Mouse (Mus musculus): ENCODE measurements around the gene Rras. TPM values are rescaled to one million over a fixed set of nuclear protein-coding genes. Genes with fewer than 3 reads are reported as not detected.

Gene Rras
- polyA plus RNA-seq, 1 experiment: 38.3 TPM

DNA sequence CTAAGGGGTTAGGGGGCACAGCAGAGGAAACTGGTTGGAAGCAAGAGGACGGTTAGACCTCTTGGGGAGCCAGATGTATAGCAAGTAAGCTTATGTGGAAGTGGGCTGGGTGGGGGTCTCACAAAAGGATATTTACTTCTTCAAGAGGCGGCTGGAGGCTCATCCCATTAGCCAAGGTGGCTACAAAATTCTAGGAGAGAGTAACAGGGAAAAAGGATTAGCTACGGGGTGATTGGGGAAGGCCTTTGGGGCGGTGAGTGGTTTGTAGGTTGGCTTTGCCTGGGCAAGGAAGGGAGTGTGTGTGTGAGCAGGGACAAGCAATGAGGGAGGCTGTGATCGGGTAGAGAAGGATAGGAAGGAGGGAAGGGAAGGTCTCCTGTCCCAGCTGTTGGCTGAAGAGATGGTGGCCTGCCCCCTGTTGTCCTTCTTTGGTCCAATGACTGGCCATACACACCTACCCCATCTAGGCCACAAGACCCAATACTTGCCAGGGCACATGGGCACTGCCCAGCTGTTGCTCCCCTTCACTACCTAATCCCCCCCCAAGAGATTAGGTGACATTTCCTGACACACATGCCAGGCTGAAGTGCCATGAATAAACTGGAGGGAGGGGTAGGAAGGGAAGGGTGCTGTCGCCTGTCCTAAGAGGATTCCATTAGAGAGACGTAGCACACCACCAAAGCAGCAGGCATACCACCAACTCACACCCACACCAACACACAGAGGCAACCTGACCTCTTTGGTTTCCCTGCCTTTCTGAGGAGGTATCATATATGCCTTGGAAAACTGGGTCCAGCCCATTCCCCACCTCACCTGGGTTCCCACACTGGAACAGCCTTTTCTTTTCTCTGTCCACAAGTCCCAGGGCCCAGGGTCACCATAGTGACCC is 33.6 kb upstream of the Rras start:
- Histone ChIP-seq H3K27ac (ENCODE audit: insufficient read depth, low read length) (no peak overlapping the region), H3K4me3 (ENCODE audit: insufficient read depth, low read length) (no peak overlapping the region), H3K4me1 (ENCODE audit: control insufficient read depth, insufficient read depth, low read length) (peaks cover 2% of the 10 kb centered on the region; the same call in 1 of the 2 replicates)
- TF ChIP-seq POLR2A (IDR thresholded peaks at IDR 0.05; ENCODE audit: extremely low read depth, insufficient read depth, low read length): no peak
- no peak for TF ChIP-seq CTCF (IDR thresholded peaks at IDR 0.05; ENCODE audit: extremely low read depth, insufficient read depth, low read length)

DNA sequence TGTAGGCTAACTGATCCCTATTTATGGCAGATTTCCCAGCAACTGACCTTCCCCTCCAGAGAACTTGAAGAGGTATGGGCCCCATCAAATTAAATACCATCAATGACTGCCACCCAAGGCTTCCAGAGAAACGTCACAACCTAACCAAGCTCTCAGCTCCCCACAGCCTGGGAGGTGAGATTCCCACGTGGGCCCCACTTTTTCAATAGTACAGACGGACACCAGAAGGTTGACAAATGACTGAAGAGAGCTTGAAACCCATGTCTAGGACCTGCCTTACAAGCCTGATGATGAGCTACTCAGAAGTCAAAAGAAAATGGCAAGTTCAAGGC is 33.0 kb upstream of the Rras start:
- Histone ChIP-seq H3K4me3 (ENCODE audit: insufficient read depth, low read length) (no peak overlapping the region), H3K4me1 (ENCODE audit: control insufficient read depth, insufficient read depth, low read length) (peaks cover 2% of the 10 kb centered on the region; the same call in 1 of the 2 replicates), H3K27ac (ENCODE audit: insufficient read depth, low read length) (no peak overlapping the region)
- no peak for TF ChIP-seq CTCF (IDR thresholded peaks at IDR 0.05; ENCODE audit: extremely low read depth, insufficient read depth, low read length)

DNA sequence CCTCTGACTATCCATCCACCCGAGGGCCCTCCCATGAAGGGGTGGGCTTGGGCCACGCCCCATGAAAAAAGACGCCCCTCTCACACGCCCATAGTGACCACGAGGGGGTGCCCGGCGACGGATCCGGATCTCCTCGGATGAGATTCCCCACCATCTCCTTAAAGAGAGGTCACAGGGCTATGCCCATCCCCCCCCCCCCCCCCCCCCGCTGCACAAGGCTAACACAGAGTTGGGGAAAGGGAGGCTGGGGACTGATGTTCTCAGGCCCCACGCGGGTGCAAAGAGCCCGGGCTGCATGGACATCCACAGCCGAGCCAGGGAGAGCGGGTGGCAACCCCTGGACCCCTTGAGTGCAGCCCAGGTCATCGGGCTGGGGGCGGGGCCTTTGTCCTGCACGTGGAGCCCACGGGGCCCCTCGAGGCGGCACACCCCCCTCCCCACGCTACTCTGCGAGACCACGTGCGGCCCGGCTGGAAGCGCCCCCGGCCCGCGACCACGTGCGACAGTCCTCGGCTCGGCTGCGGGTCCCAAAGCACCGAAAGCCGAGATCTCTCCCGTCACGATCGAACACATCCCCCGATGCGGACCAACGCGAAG is 32.1 kb upstream of the Rras start:
- peak overlapping the region; percentile 68 for H3K27ac ChIP-seq (ENCODE audit: insufficient read depth, low read length)
- peaks cover 2% of the 10 kb centered on the region; the same call in 1 of the 2 replicates for H3K4me1 ChIP-seq (ENCODE audit: control insufficient read depth, insufficient read depth, low read length)
- H3K4me3 ChIP-seq (ENCODE audit: insufficient read depth, low read length): peak overlapping the region; percentile 88
- TF ChIP-seq POLR2A (IDR thresholded peaks at IDR 0.05; ENCODE audit: extremely low read depth, insufficient read depth, low read length) (no peak), CTCF (IDR thresholded peaks at IDR 0.05; ENCODE audit: extremely low read depth, insufficient read depth, low read length) (no peak)

DNA sequence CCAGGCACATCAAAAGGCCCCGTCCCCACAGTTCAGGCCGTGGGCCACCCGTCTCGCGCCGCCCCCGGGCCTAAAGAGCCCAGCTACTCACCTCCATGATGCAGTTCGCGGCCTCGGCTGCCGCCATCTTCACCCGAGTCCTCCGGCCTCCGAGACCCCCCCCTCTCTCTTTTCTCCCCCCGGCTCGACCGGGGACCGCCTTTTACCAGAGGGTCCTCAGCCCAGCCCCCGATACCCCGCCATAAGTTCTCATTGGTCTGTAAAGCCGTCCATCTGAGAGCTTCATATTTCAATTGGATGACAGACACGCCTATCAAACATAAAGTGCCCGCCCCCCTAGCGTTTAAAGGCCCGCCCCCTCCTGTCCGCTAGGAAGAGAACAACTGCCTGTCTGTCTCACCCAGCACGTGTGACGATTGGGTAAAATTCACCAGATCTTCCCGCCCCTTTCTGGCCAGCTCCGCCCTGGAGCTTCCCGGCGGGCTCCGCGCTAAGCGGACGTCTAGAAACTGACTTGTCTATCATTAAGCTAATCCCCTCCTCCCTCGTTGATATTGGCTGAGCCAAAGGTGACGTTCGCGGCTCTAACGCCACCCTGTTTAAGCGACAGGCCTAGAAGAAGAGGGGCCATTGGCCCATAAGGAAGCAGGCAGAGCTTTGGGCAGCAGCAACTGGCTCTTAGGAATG is 31.4 kb upstream of the Rras start, which contains the start of gene Prmt1:
TSS of gene Prmt1 (minus strand) at position 377 of the 687 bp plus-strand sequence.
- H3K27ac ChIP-seq (ENCODE audit: insufficient read depth, low read length): peak within 1 kb of the TSS; percentile 68
- H3K4me1 ChIP-seq (ENCODE audit: control insufficient read depth, insufficient read depth, low read length): peaks cover 2% of the 10 kb centered on the region; the same call in 1 of the 2 replicates
- TF ChIP-seq CTCF (IDR thresholded peaks at IDR 0.05; ENCODE audit: extremely low read depth, insufficient read depth, low read length) (no peak), POLR2A (IDR thresholded peaks at IDR 0.05; ENCODE audit: extremely low read depth, insufficient read depth, low read length) (peak; percentile 66; the same call in 1 of the 2 replicates)
- H3K4me3 ChIP-seq (ENCODE audit: insufficient read depth, low read length): peak within 1 kb of the TSS; percentile 88

DNA sequence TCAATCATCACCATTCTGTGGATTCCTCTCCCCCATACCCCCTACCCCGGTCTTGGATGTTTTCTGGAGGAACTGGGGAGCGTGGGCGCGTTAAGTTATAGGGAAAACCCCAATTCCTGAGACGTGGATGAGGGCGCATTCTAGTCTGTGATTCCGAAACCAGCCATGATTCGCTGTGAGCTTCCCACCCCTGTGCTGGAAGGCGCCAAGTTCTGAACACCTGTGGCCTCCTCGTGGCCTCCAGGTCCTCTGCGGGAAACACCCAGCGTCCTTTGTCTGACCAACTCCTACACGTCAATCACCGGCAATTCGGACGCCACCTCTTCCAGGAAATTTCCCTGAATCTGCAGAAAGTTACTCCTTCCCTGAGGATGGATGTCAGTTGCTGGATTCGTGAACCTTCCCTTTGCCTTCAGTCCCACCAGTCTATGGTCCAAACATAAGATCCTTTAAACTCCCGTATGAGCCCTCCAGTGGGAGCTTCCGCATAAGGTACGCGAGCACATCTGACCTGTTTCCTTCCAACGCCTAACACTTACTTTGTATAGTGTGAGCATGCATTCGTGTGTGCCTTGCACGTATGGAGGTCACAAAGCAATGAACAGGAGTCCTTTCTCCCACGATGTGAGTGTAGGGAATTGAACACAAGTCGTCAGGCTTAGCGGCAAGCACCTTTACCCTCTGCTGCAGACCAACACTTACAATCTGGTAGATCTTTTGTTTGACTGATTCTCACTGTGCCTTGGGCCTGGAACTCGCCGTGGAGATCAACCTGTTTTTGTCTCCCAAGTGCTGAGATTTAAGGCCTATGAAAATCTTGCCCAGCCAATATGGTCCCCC is 30.7 kb upstream of the Rras start:
- no peak; the same call in 1 of the 2 replicates for TF ChIP-seq POLR2A (IDR thresholded peaks at IDR 0.05; ENCODE audit: extremely low read depth, insufficient read depth, low read length)
- no peak for TF ChIP-seq CTCF (IDR thresholded peaks at IDR 0.05; ENCODE audit: extremely low read depth, insufficient read depth, low read length)
- Histone ChIP-seq H3K27ac (ENCODE audit: insufficient read depth, low read length) (peak overlapping the region; percentile 17), H3K4me1 (ENCODE audit: control insufficient read depth, insufficient read depth, low read length) (peaks cover 2% of the 10 kb centered on the region; the same call in 1 of the 2 replicates), H3K4me3 (ENCODE audit: insufficient read depth, low read length) (peak overlapping the region; percentile 58)

DNA sequence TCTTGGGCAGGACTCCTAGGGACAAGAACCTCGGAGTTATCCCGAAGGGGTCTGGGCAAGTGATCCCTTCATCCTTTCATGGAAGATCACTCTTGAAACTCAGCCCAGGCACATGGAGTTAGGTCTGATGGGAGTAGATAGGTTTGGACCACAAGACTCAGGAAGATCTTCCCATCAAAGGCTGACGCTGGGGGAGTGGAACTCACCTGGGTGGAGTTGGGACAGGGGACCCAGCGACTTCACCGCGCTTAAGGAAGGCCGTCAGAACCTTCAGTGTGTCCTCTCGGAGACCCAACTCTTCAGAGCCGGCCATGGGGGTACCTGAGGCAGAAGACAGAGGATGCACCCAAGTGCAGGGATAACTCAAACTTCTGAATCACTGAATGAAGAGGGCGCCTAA is 21.1 kb upstream of the Rras start:
- Histone ChIP-seq H3K4me1 (ENCODE audit: control insufficient read depth, insufficient read depth, low read length) (no peaks in the 10 kb centered on the region), H3K4me3 (ENCODE audit: insufficient read depth, low read length) (no peak overlapping the region; the same call in 1 of the 2 replicates), H3K27ac (ENCODE audit: insufficient read depth, low read length) (no peak overlapping the region)
- TF ChIP-seq CTCF (IDR thresholded peaks at IDR 0.05; ENCODE audit: extremely low read depth, insufficient read depth, low read length): no peak
- TF ChIP-seq POLR2A (IDR thresholded peaks at IDR 0.05; ENCODE audit: extremely low read depth, insufficient read depth, low read length): no peak

DNA sequence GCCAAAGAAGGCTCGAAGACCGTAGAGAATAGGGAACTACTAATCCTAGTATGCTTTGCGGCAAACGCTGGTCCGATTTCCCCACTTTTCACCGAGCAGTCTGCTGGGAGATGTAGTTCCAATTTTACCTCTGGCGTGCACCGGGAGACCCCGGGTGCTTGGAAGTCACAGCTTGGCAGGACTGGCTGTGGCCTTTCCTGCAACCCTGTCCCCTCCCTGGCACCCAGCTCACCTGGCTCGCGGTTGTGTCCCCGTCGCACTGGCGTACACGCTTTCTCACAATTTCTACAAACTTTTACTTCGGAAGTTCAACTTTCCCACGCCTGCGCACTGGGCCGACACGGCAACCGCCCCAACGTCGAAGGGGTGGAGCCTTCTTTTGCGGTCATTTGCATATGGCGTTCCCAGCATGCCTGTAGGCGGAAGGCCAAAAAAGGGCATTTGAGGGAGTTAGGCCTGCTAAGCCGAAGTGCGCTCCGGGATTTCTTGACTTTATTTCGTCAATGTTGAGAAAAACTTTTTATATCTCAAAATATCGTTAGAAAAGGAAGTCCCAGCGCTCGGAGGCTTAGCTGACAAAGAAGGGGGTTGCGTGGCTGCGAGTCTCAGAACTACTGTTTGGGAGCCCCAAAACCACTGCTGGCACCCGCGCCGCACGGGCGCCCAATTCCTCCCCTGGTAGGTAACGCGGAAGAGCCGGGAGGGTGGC is 20.4 kb upstream of the Rras start, which contains the start of gene Irf3:
TSS of gene Irf3 (plus strand) at position 418 of the 709 bp plus-strand sequence.
- no peaks in the 10 kb centered on the region for H3K4me1 ChIP-seq (ENCODE audit: control insufficient read depth, insufficient read depth, low read length)
- TF ChIP-seq POLR2A (IDR thresholded peaks at IDR 0.05; ENCODE audit: extremely low read depth, insufficient read depth, low read length): peak; percentile 85
- no peak for TF ChIP-seq CTCF (IDR thresholded peaks at IDR 0.05; ENCODE audit: extremely low read depth, insufficient read depth, low read length)
- peak within 1 kb of the TSS; percentile 30 for H3K4me3 ChIP-seq (ENCODE audit: insufficient read depth, low read length)
- H3K27ac ChIP-seq (ENCODE audit: insufficient read depth, low read length): no peak within 1 kb of the TSS

DNA sequence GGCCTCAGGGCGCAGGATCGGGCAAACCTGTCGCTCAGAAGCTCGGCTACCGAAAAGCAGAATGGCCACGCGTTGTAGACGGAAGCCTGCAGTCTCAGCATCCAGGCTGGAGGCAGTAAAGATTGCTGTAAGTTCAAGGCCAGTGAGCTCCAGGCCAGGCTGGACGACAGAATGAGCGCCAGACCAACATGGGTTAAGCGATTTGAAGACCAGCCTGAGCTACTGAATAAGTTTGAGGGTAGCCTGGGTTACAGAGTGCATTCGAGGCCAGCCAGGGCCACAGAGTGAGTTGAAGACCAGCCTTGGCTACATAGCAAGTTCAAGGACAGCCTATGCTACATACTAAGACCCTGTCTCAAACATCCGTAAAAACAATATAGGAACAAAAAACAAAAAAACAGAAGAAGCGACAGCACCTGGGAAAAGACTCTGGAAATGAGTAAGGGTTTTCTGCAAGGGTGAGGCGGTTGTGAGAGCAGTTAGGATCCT is 19.8 kb upstream of the Rras start:
- H3K4me1 ChIP-seq (ENCODE audit: control insufficient read depth, insufficient read depth, low read length): no peaks in the 10 kb centered on the region
- H3K27ac ChIP-seq (ENCODE audit: insufficient read depth, low read length): no peak overlapping the region
- peak overlapping the region; percentile 30 for H3K4me3 ChIP-seq (ENCODE audit: insufficient read depth, low read length)
- no peak for TF ChIP-seq POLR2A (IDR thresholded peaks at IDR 0.05; ENCODE audit: extremely low read depth, insufficient read depth, low read length)
- no peak for TF ChIP-seq CTCF (IDR thresholded peaks at IDR 0.05; ENCODE audit: extremely low read depth, insufficient read depth, low read length)

Data from cortical plate, adult 2 months (tissue).